Mouse (Mus musculus) subcutaneous adipose tissue, adult 2 months (tissue): ENCODE data around the gene Olfr366. TPM values are rescaled to one million over a fixed set of nuclear protein-coding genes. Genes with fewer than 3 reads are reported as not detected.

ENCODE experiments used
- polyA plus RNA-seq: library from polyadenylated mRNA; depleted of rRNA; stranded (reverse); fragments of >200 nt; gene quantifications from 2 replicates; pipeline ENCODE4 v1.2.3, GENCODE M21; 2012; ENCODE audit warnings: low replicate concordance; rRNA removed

Gene Olfr366
- polyA plus RNA-seq: not detected in 2 replicates

GRCm38 (mm10) chr2:37211274-37211673 is at the start of gene Olfr366:
Gene Olfr366 (plus strand): TSS chr2:37211574.

DNA sequence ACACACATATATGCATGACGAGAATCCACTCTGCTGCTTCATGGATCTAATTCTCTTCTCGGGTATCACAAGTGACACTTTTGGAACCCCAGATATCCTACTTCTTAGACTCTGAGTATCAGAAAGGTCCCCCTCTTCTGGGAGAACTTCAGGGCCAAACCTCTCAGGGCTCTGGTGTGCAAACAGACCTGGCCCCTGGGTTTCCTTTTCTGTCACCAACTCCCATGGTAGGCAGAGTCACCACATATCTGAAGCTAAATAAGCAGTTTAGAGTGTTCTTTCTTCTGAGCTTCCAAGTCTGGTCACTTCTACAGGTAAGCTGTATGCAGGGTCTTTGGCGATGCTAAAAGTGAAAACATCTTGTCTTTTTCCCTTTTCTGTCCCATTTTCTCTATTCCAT is 23.5 kb upstream of the Olfr366 start, which contains the start of gene Olfr365:
Gene Olfr365 (plus strand): TSS at position 301 of the 400 bp plus-strand sequence.

Other genes starting within 250 kb of the Olfr366 start
- gene Olfr357, start 217.7 kb upstream of the Olfr366 start, polyA plus RNA-seq: not detected in 2 replicates
- not detected in 2 replicates for gene Olfr358, start 202.2 kb upstream of the Olfr366 start, polyA plus RNA-seq
- gene Olfr360, start 145.8 kb upstream of the Olfr366 start, polyA plus RNA-seq: not detected in 2 replicates
- not detected in 2 replicates for gene Olfr361, start 122.3 kb upstream of the Olfr366 start, polyA plus RNA-seq
- gene Olfr362, start 93.7 kb upstream of the Olfr366 start, polyA plus RNA-seq: not detected in 2 replicates
- not detected in 2 replicates for gene Olfr364-ps1, start 72.3 kb upstream of the Olfr366 start, polyA plus RNA-seq
- gene Olfr365, start 23.4 kb upstream of the Olfr366 start, polyA plus RNA-seq: not detected in 2 replicates
- not detected in 2 replicates for gene Olfr368, start 114.9 kb downstream of the Olfr366 start, polyA plus RNA-seq
- gene Pdcl, start 147.8 kb downstream of the Olfr366 start, polyA plus RNA-seq: 10.7 and 13.6 TPM in 2 replicates
- 6.6 and 11.3 TPM in 2 replicates for gene Rc3h2, start 211.3 kb downstream of the Olfr366 start, polyA plus RNA-seq
- 3.5 and 5.7 TPM in 2 replicates for gene Zbtb26, start 231.6 kb downstream of the Olfr366 start, polyA plus RNA-seq
- 2.2 and 3.3 TPM in 2 replicates for gene Zbtb6, start 231.6 kb downstream of the Olfr366 start, polyA plus RNA-seq
- 12.8 and 16.5 TPM in 2 replicates for gene Rabgap1, start 231.7 kb downstream of the Olfr366 start, polyA plus RNA-seq